Mouse (Mus musculus) spleen, adult 2 months (tissue): ENCODE results near the gene Gm38392. TPM values are rescaled to one million over a fixed set of nuclear protein-coding genes. Genes with fewer than 3 reads are reported as not detected.
A peak's percentile ranks its signal among the peaks of the same experiment; 100 is the strongest.

Source experiments
- DNase-seq, 2 experiments: peaks; one replicate each; pipeline versions ENCODE4 v3.0.0 to v3.0.0-alpha.2; 2012 to 2021; ENCODE audit warnings: low spot score in 2 of 2, low read depth in 1 of 2
- H3K27ac ChIP-seq: fragments of 200-500 bp; 2 replicates; pipeline ENCODE4 v1.5.1; 2012; ENCODE audit warnings: low read length, inconsistent platforms; ENCODE audit not compliant: insufficient read depth
- H3K27me3 ChIP-seq: fragments of 200-500 bp; 2 replicates; pipeline ENCODE4 v1.6.1; 2012; ENCODE audit warnings: mild to moderate bottlenecking, moderate library complexity, low read length, inconsistent platforms; ENCODE audit not compliant: control insufficient read depth, insufficient read depth
- H3K36me3 ChIP-seq: fragments of 200-500 bp; 2 replicates; pipeline ENCODE4 v1.6.1; 2012; ENCODE audit warnings: mild to moderate bottlenecking, low read length, inconsistent platforms; ENCODE audit not compliant: control insufficient read depth, insufficient read depth
- H3K4me1 ChIP-seq: fragments of 200-500 bp; 2 replicates; pipeline ENCODE4 v1.6.1; 2011; ENCODE audit warnings: inconsistent platforms; ENCODE audit not compliant: control insufficient read depth, insufficient read depth, insufficient read length
- H3K4me3 ChIP-seq: fragments of 200-500 bp; 2 replicates; pipeline ENCODE4 v1.5.1; 2011; ENCODE audit warnings: mild to moderate bottlenecking, inconsistent platforms; ENCODE audit not compliant: insufficient read depth, insufficient read length; ENCODE audit errors: extremely low read depth
- CTCF ChIP-seq: fragments of 200-500 bp; IDR thresholded peaks from 2 replicates; pipeline ENCODE4 v1.5.1; 2011; ENCODE audit warnings: mild to moderate bottlenecking, inconsistent platforms; ENCODE audit not compliant: insufficient read depth, insufficient read length, insufficient replicate concordance; ENCODE audit errors: extremely low read depth
- POLR2A ChIP-seq: fragments of 200-500 bp; IDR thresholded peaks from 2 replicates; pipeline ENCODE4 v1.6.1; 2011; ENCODE audit warnings: low read depth, low read length, inconsistent platforms
- WGBS: fragments of 180-500 bp; shearing (Covaris S2); methylation state at CpG from one replicate; pipeline ENCODE4 v1.1.7; 2018; 5-methylcytosine and 5-hydroxymethylcytosine counted together
- polyA plus RNA-seq: library from polyadenylated mRNA; depleted of rRNA; stranded (reverse); fragments of >200 nt; gene quantifications from 2 replicates; pipeline ENCODE4 v1.2.3, GENCODE M21; 2012

Gm38392 gene
- polyA plus RNA-seq, 1 experiment: not detected

DNA sequence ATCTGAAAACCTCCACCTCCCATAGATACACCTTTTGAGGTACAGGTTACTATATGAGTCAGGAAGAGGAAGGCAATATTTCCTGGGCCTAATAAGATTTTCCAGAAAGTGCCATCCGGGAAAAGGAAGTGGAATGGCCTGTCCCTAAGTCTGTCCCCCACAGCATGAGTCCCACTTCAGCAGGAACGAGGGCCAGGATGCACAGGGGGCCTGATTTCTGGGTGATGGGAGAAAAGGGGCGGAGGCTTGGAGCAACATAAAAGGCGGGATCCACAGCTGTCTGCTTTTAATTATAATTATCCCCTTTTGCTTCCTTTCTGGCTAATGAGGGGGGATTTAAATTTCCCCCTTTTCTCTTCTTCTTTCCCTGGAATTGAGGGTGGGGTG lies 81.8 kb downstream of the Gm38392 start:
- H3K27ac ChIP-seq: no peak overlapping the region
- H3K4me1 ChIP-seq: peaks cover 8% of the 10 kb centered on the region
- WGBS: 22% methylated on average over 4 of the region's 4 CpGs
- H3K4me3 ChIP-seq: no peak overlapping the region
- no peaks in the 10 kb centered on the region for H3K36me3 ChIP-seq
- peaks cover 48% of the 10 kb centered on the region for H3K27me3 ChIP-seq
- TF ChIP-seq POLR2A: no peak
- no peak for TF ChIP-seq CTCF
- no peak for DNase-seq

DNA sequence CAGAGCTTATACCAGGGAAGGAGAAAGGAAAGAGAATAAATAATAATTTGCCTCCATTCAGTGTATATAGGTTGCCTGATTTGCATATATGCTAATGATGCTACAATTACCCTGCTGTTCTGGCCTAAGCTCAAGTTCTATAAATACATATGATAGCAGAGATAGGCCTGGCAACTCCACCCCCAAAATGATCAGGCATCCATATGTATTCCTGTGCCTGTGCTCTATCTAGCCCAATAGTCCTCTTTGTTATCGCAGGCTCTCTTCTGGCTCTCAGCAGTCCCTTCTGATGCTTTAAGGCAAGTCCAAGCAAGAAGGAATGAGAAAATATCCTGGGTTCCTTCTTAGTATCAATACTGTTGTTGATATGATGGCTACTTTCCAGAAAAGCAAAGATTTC lies 82.3 kb downstream of the Gm38392 start:
- Histone ChIP-seq H3K36me3 (no peaks in the 10 kb centered on the region), H3K27ac (no peak overlapping the region), H3K4me3 (no peak overlapping the region), H3K4me1 (peaks cover 8% of the 10 kb centered on the region), H3K27me3 (peaks cover 44% of the 10 kb centered on the region)
- no peak for DNase-seq
- 42% methylated on average over 1 of the region's 1 CpGs for WGBS
- TF ChIP-seq POLR2A: no peak
- TF ChIP-seq CTCF: no peak

DNA sequence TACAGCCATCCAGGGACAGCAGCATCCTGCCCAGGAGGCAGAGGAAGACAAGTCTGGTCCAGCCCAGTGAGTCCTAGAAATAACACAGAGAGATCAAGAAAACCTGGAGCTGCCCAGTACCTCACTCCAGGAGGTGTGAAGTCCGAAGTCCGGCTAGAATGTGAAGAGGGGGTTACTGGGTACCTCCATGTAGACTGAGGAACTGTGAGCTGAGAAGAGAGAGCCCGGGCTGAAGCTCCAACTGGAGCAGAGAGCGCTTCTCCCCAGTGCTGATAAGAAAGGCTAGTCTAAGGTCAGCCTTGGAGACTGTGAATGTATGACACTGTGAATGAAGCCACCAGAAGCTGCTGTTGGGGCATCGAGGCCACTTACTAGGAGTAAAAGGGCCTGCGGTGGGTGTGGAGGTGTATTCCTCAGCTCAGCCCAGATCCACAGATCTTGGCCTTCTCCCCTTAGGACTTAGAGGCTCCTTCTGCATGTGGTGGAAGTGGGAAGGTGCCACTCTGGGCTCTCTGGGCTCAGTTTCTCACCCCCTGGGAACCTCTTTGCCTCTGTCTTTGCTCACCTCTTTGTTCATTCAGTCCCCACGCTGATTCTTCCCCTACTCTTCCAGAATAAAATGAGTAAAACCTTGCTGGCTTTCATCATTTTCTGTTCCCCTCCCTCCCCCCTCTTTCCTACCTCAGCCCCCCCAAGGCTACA lies 82.9 kb downstream of the Gm38392 start:
- Histone ChIP-seq H3K36me3 (no peaks in the 10 kb centered on the region), H3K4me3 (no peak overlapping the region), H3K27ac (no peak overlapping the region), H3K27me3 (peaks cover 45% of the 10 kb centered on the region), H3K4me1 (peaks cover 8% of the 10 kb centered on the region)
- 14% methylated on average over 7 of the region's 7 CpGs for WGBS
- no peak for DNase-seq
- TF ChIP-seq CTCF: no peak
- no peak for TF ChIP-seq POLR2A

DNA sequence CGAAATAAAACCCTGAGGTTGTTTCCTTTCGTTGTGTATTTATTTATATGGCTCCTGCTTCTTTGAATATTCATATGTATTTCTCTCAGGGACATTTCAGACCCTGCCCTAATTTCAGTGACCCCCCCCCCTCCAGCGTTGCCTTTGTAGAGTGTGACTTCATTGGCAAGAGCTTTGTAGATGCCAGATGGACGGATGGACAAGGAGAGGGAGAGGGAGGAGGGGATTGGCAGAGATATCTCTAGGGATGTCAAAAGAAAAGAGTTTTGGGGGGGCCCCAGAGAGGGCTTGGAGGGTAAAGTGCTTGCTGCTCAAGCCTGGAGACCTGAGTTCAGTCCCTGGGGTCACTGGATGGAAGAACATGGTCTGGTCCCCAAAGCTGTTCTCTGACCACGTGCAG lies 83.6 kb downstream of the Gm38392 start:
- TF ChIP-seq POLR2A (no peak), CTCF (no peak)
- DNase-seq: no peak

GRCm38 (mm10) chr3:88202986-88203385 lies 84.0 kb downstream of the Gm38392 start:
- 8% methylated on average over 6 of the region's 6 CpGs for WGBS
- H3K36me3 ChIP-seq: no peaks in the 10 kb centered on the region
- H3K27ac ChIP-seq: no peak overlapping the region
- H3K4me3 ChIP-seq: no peak overlapping the region
- H3K27me3 ChIP-seq: peaks cover 46% of the 10 kb centered on the region
- no peak for DNase-seq
- peaks cover 8% of the 10 kb centered on the region for H3K4me1 ChIP-seq
- TF ChIP-seq POLR2A (no peak), CTCF (no peak)

More for the DNA sequence above, 83.6 kb downstream of the Gm38392 start:
- H3K27ac ChIP-seq: no peak overlapping the region
- peaks cover 47% of the 10 kb centered on the region for H3K27me3 ChIP-seq
- H3K4me3 ChIP-seq: no peak overlapping the region
- H3K36me3 ChIP-seq: no peaks in the 10 kb centered on the region
- H3K4me1 ChIP-seq: peaks cover 8% of the 10 kb centered on the region
- 16% methylated on average over 5 of the region's 5 CpGs for WGBS

GRCm38 (mm10) chr3:88201640-88202039 lies 85.4 kb downstream of the Gm38392 start:
- Histone ChIP-seq H3K27ac (no peak overlapping the region), H3K27me3 (peaks cover 41% of the 10 kb centered on the region), H3K4me1 (peaks cover 8% of the 10 kb centered on the region), H3K36me3 (no peaks in the 10 kb centered on the region), H3K4me3 (no peak overlapping the region)
- TF ChIP-seq POLR2A: no peak
- TF ChIP-seq CTCF: no peak
- 24% methylated on average over 5 of the region's 5 CpGs for WGBS
- no peak for DNase-seq

- Histone ChIP-seq H3K27ac (no peak overlapping the region), H3K36me3 (no peaks in the 10 kb centered on the region), H3K4me3 (peak overlapping the region; percentile 17; the same call in 1 of the 2 replicates), H3K27me3 (peaks cover 41% of the 10 kb centered on the region), H3K4me1 (peaks cover 8% of the 10 kb centered on the region)
- no peak for DNase-seq
- TF ChIP-seq CTCF (no peak), POLR2A (no peak)
- WGBS: under 1% methylated on average over 37 of the region's 37 CpGs
Measured at GRCm38 (mm10) chr3:88200972-88201330, 86.1 kb downstream of the Gm38392 start.
